Comparison of ENCODE assay signal across 8 mouse cellular contexts in the genomic region with DNA sequence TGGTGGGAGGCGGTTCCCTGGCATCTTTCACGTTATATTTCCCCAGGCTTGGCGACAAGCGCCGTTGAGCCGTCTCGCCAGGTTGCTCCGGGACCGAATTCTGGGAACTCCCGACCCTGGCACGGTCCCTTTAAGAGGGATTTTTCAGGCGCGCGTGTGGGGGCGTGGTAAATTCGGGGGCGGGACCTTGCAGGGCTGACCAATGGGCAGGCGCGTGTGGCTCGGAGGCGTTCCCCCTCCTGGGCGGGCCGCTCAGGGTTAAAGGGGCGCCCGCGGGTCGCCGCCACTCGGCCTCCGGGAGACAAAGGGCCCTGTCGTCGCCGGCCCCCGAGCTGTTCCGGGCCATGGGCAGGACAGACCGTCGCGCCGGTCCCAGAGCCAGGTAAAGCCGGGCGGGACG. TPM values are rescaled to one million over a fixed set of nuclear protein-coding genes. Genes with fewer than 3 reads are reported as not detected.
DNase-seq lines count a peak whose midpoint lies in the region; ATAC-seq lines count a peak whose summit lies in the region.

A gene (plus strand): TSS at position 242 of the 400 bp plus-strand sequence.

- H3K27me3 ChIP-seq in hindbrain, embryonic 14.5 days (ENCODE audit: control insufficient read depth, insufficient read depth, low read length): peaks cover 16% of the 10 kb centered on the region

- peaks cover 24% of the 10 kb centered on the region for H3K36me3 ChIP-seq in hindbrain, embryonic 14.5 days (replicated peaks; ENCODE audit: control insufficient read depth, insufficient read depth)

- H3K4me3 ChIP-seq in hindbrain, embryonic 14.5 days (replicated peaks; ENCODE audit: low read length): peak within 1 kb of the TSS; percentile 67

- peaks cover 18% of the 10 kb centered on the region for H3K4me1 ChIP-seq in hindbrain, embryonic 14.5 days (replicated peaks; ENCODE audit: control insufficient read depth, insufficient read depth, low read length)

- no peaks in the 10 kb centered on the region for H3K9me3 ChIP-seq in hindbrain, embryonic 14.5 days (ENCODE audit: control insufficient read depth, low read length)

- H3K9ac ChIP-seq in hindbrain, embryonic 14.5 days: peak within 1 kb of the TSS; percentile 74

- DNase-seq in WW6 (ENCODE audit: low read depth, low spot score): peak; percentile 80
- peak; percentile 91 to 93 for DNase-seq in cerebellum, postnatal 36 days
- peak; percentile 87 to 89 for DNase-seq in frontal cortex, postnatal 36 days (ENCODE audit: low spot score in 2 of 2)
- peak; percentile 92 for DNase-seq in hindbrain, embryonic 14.5 days (ENCODE audit: low spot score)
- DNase-seq in layer of hippocampus, postnatal 36 days: peak; percentile 89
- DNase-seq in lung, postnatal 25 days (ENCODE audit: low spot score): peak; percentile 95
- DNase-seq in retina, adult 2 months (ENCODE audit: low read depth, low spot score): peak; percentile 76
- peak; percentile 93 for DNase-seq in thymus, postnatal 25 days

- under 1% methylated on average over 39 of the region's 42 CpGs for WGBS in hindbrain, embryonic 14.5 days

- H3K27ac ChIP-seq in hindbrain, embryonic 14.5 days: peak within 1 kb of the TSS; percentile 40

- ATAC-seq in hindbrain, embryonic 14.5 days (ENCODE audit: low FRiP score): peak; percentile 90

- peak within 1 kb of the TSS; percentile 58 for H3K4me2 ChIP-seq in hindbrain, embryonic 14.5 days (replicated peaks)

RNA-seq across cellular contexts. Expression of the gene that starts here (rescaled TPM):
- polyA plus RNA-seq in hindbrain, embryonic 14.5 days (2014; fragmentation: Nextera tagmentation; extraction: Ambion mirVana): 28.7 and 32.3 TPM in 2 replicates
- 10 to 100 TPM in 1 of 2 experiments, 1 to 10 TPM in 1; 8.8 to 11.1 TPM for total RNA-seq in layer of hippocampus, postnatal 36 days (2021)

Comparison
In these comparisons a context has a peak if more than half of its experiments do, and no peak if none do; other contexts are left out.
1. Peak in every context shown above with its lines: DNase-seq, ATAC-seq, H3K4me3 ChIP-seq and H3K27ac ChIP-seq.